Mouse (Mus musculus): ENCODE results near the gene Tmem168.

Gene Tmem168

GRCm38 (mm10) chr6:13607621-13608493 lies at the start of gene Tmem168:
Gene Tmem168, minus strand, starts transcription at chr6:13608100.
- peak; percentile 87 for DNase-seq (ENCODE audit: low read depth, low spot score)

GRCm38 (mm10) chr6:13654081-13654480 lies 46.2 kb upstream of the Tmem168 start:
- DNase-seq (ENCODE audit: low read depth, low spot score): no peak

- DNase-seq (ENCODE audit: low read depth, low spot score): no peak
Measured at GRCm38 (mm10) chr6:13652284-13652683, 44.4 kb upstream of the Tmem168 start.

GRCm38 (mm10) chr6:13650854-13651253 lies 43.0 kb upstream of the Tmem168 start:
- no peak for DNase-seq (ENCODE audit: low read depth, low spot score)

GRCm38 (mm10) chr6:13648305-13648704 lies 40.4 kb upstream of the Tmem168 start:
- DNase-seq (ENCODE audit: low read depth, low spot score): no peak

- peak; percentile 49 for DNase-seq (ENCODE audit: low read depth, low spot score)
Measured at GRCm38 (mm10) chr6:13636582-13636989, 28.7 kb upstream of the Tmem168 start.

GRCm38 (mm10) chr6:13632571-13632970 lies 24.7 kb upstream of the Tmem168 start:
- DNase-seq (ENCODE audit: low read depth, low spot score): no peak

- DNase-seq (ENCODE audit: low read depth, low spot score): no peak
Measured at GRCm38 (mm10) chr6:13630607-13631006, 22.7 kb upstream of the Tmem168 start.

- DNase-seq (ENCODE audit: low read depth, low spot score): no peak
Measured at GRCm38 (mm10) chr6:13619618-13620017, 11.7 kb upstream of the Tmem168 start.

- DNase-seq (ENCODE audit: low read depth, low spot score): no peak
Measured at GRCm38 (mm10) chr6:13617110-13617509, 9.2 kb upstream of the Tmem168 start.

- DNase-seq (ENCODE audit: low read depth, low spot score): no peak
Measured at GRCm38 (mm10) chr6:13614568-13614967, 6.7 kb upstream of the Tmem168 start.

- no peak for DNase-seq (ENCODE audit: low read depth, low spot score)
Measured at GRCm38 (mm10) chr6:13613671-13614070, 5.8 kb upstream of the Tmem168 start.

GRCm38 (mm10) chr6:13610869-13611268 lies 3.0 kb upstream of the Tmem168 start:
- no peak for DNase-seq (ENCODE audit: low read depth, low spot score)

- DNase-seq (ENCODE audit: low read depth, low spot score): peak; percentile 63
Measured at GRCm38 (mm10) chr6:13609353-13610140, 1.6 kb upstream of the Tmem168 start.

- DNase-seq (ENCODE audit: low read depth, low spot score): no peak
Measured at GRCm38 (mm10) chr6:13606921-13607620, 829 bp downstream of the Tmem168 start.

- no peak for DNase-seq (ENCODE audit: low read depth, low spot score)
Measured at GRCm38 (mm10) chr6:13606394-13606793, 1.5 kb downstream of the Tmem168 start.

GRCm38 (mm10) chr6:13603134-13603533 lies 4.8 kb downstream of the Tmem168 start:
- DNase-seq (ENCODE audit: low read depth, low spot score): no peak

GRCm38 (mm10) chr6:13601587-13601986 lies 6.3 kb downstream of the Tmem168 start:
- DNase-seq (ENCODE audit: low read depth, low spot score): no peak

GRCm38 (mm10) chr6:13598239-13598923 lies 9.5 kb downstream of the Tmem168 start:
- DNase-seq (ENCODE audit: low read depth, low spot score): no peak

GRCm38 (mm10) chr6:13592729-13593345 lies 15.1 kb downstream of the Tmem168 start:
- DNase-seq (ENCODE audit: low read depth, low spot score): no peak

GRCm38 (mm10) chr6:13586560-13586959 lies 21.3 kb downstream of the Tmem168 start:
- no peak for DNase-seq (ENCODE audit: low read depth, low spot score)

Measured in R1 (cell line).